Mouse (Mus musculus) C2C12 (cell line): ENCODE data around the gene Zfhx3. TPM values are rescaled to one million over a fixed set of nuclear protein-coding genes. Genes with fewer than 3 reads are reported as not detected.

Experiments
- H3K27me3 ChIP-seq: one replicate; pipeline ENCODE4 v1.6.1; 2011; ENCODE audit not compliant: control insufficient read depth, insufficient read depth, insufficient read length
- H3K36me3 ChIP-seq: one replicate; pipeline ENCODE4 v1.6.1; 2011; ENCODE audit not compliant: control insufficient read depth, insufficient read depth
- H3K4me3 ChIP-seq: one replicate; pipeline ENCODE4 v1.5.1; 2011; ENCODE audit warnings: mild to moderate bottlenecking, control low read depth; ENCODE audit not compliant: poor library complexity, insufficient read depth, severe bottlenecking
- H3K79me2 ChIP-seq: one replicate; pipeline ENCODE4 v1.6.1; 2011; ENCODE audit not compliant: control insufficient read depth, insufficient read depth
- H3K79me3 ChIP-seq: one replicate; pipeline ENCODE4 v1.6.1; 2011; ENCODE audit warnings: low read depth, control low read depth
- H3ac ChIP-seq: one replicate; pipeline ENCODE3; 2011; ENCODE audit warnings: low read depth; ENCODE audit not compliant: control insufficient read depth, insufficient read length
- CEBPB ChIP-seq: IDR thresholded peaks from one replicate; pipeline ENCODE4 v1.6.1; 2011; ENCODE audit warnings: low read depth, mild to moderate bottlenecking, control low read depth, moderate library complexity
- CTCF ChIP-seq: IDR thresholded peaks from one replicate; pipeline ENCODE4 v1.5.1; 2011; ENCODE audit not compliant: control insufficient read depth, insufficient read depth, insufficient read length
- FOSL1 ChIP-seq: IDR thresholded peaks from one replicate; pipeline ENCODE4 v1.8.0; 2011; ENCODE audit warnings: mild to moderate bottlenecking, low read length; ENCODE audit not compliant: poor library complexity, insufficient read depth, severe bottlenecking
- MAX ChIP-seq: IDR thresholded peaks from one replicate; pipeline ENCODE4 v1.6.1; 2011; ENCODE audit warnings: mild to moderate bottlenecking, control low read depth
- MYOD1 ChIP-seq: IDR thresholded peaks from one replicate; pipeline ENCODE4 v1.6.1; 2011; ENCODE audit warnings: low read depth; ENCODE audit not compliant: control insufficient read depth, insufficient read length
- MYOG ChIP-seq: IDR thresholded peaks from one replicate; pipeline ENCODE4 v1.6.1; 2011; ENCODE audit not compliant: control insufficient read depth, insufficient read length; ENCODE audit errors: extremely low read depth
- USF1 ChIP-seq: IDR thresholded peaks from one replicate; pipeline ENCODE4 v1.6.1; 2011; ENCODE audit warnings: low read depth, mild to moderate bottlenecking, control low read depth, moderate library complexity
- polyA plus RNA-seq: library from polyadenylated mRNA; unstranded; fragments of >200 nt; fragmentation: generic; extraction: Trizol; gene quantifications from one replicate; pipeline ENCODE4 v1.2.1, GENCODE M21; 2012; ENCODE audit warnings: missing spikeins

Gene Zfhx3
- polyA plus RNA-seq, 1 experiment: 4.3 TPM

DNA sequence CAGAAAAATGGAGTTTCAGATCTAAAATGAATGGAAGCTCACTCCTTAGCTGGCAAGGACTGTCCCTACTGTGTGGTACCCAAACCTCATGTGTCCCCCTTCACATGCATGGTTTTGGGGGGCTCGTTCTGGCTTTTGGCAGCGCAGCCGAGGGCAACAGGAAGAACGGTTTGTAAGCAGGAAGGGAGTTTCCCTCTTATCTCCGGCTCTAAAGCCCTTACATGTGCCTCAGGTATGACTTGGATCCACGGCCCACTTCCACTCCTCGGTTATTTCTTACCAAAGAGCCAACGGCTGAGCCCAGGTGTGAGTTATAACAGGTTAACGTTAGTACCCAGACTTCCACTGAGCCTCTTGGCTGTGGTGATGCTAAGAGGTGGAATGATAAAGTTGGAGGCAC is 990.3 kb downstream of the Zfhx3 start:
- Histone ChIP-seq H3K79me2 (no peaks in the 10 kb centered on the region), H3ac (no peak overlapping the region), H3K4me3 (no peak overlapping the region), H3K79me3 (peaks cover 1% of the 10 kb centered on the region), H3K27me3 (no peaks in the 10 kb centered on the region), H3K36me3 (peaks cover 21% of the 10 kb centered on the region)
- TF ChIP-seq MYOD1 (no peak), CTCF (no peak), CEBPB (no peak), MYOG (no peak), FOSL1 (no peak), USF1 (no peak), MAX (no peak)

DNA sequence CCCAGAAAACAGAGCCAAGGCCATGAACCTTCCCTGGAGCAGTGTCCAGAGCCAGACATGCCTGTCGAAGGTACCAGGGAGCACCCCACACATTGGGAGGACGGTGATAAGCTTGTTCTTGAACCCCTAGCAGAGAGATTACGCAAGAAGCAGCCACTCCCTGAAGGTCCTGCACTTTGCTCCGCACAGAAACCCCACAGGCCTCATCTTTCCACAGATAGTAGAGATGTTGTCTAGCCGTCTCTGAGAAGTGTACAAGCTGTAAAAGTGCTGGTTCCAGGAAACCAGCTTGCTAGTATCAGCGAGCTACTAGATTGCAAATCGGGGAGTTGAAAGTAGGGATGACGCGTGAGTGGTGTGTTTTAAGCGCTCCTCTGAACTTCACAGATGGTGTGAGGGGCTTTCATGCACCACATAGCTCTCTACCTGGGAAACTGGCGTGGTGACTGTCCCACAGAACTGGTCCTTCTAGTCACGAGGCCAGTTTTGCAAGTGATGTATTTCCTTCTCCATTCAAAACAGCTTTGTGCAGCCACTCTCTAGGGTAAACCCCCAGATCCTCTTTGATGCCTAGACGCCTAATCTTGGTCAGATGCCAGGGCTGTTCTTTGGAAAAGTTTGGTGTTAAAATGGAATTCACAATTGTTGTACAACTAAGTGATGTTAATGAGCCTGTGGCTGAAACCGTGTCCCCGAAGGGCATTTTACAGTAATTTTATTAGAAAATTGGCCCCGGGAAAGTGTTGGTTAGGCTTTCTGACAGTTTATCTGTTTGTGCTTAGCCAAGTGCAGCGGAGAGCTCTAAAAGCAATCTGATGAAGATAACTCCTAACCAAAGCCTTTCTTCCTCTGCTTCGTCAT is 993.6 kb downstream of the Zfhx3 start:
- Histone ChIP-seq H3K4me3 (no peak overlapping the region), H3K79me3 (no peaks in the 10 kb centered on the region), H3K79me2 (no peaks in the 10 kb centered on the region), H3ac (no peak overlapping the region), H3K36me3 (peaks cover 37% of the 10 kb centered on the region), H3K27me3 (no peaks in the 10 kb centered on the region)
- peak; percentile 27 for TF ChIP-seq CEBPB
- TF ChIP-seq MYOD1: no peak

DNA sequence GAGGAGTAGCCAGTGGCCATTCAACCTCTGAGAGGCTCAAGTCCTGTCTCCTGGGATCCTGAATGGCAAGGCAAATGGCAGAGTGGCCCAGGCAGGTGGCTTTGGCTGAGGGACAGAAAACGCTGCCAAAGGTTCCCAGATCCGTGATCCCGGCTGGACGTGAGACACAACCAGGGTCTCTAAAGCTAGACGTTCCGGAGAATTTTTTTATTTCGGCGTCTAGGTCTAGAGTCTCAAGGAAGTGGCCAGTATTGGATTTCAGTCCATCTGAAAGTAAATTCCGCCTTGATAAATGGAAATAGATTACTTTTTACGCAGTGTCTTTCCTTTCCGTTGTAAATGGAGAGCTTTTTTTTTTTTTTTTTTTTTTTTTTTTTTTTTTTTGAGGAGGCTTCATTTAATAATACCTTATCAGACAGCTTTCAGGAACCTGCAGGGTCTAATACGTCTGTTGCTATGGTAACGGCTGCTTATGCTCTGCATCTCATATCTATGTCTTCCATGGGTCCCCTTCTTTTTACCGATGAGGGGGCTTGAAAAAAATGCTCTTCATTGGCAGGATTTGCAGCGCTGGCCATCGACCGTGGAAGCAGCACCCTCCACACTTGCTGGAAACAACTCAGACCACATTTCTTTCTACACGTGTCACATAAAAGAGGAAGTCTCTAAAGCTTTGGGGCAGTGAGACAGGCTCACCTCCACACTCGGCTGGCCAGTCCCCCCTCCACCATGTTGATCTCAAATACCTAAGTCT is 994.4 kb downstream of the Zfhx3 start:
- H3K4me3 ChIP-seq: no peak overlapping the region
- no peaks in the 10 kb centered on the region for H3K27me3 ChIP-seq
- no peaks in the 10 kb centered on the region for H3K79me2 ChIP-seq
- peaks cover 37% of the 10 kb centered on the region for H3K36me3 ChIP-seq
- H3K79me3 ChIP-seq: no peaks in the 10 kb centered on the region
- TF ChIP-seq MYOD1 (no peak), CTCF (no peak), MAX (no peak), CEBPB (no peak), MYOG (no peak), USF1 (no peak), FOSL1 (no peak)
- no peak overlapping the region for H3ac ChIP-seq

GRCm38 (mm10) chr8:108937904-108938455 is 995.5 kb downstream of the Zfhx3 start:
- Histone ChIP-seq H3ac (no peak overlapping the region), H3K79me3 (no peaks in the 10 kb centered on the region), H3K36me3 (peaks cover 41% of the 10 kb centered on the region), H3K79me2 (no peaks in the 10 kb centered on the region), H3K27me3 (no peaks in the 10 kb centered on the region), H3K4me3 (no peak overlapping the region)
- TF ChIP-seq CTCF: no peak

DNA sequence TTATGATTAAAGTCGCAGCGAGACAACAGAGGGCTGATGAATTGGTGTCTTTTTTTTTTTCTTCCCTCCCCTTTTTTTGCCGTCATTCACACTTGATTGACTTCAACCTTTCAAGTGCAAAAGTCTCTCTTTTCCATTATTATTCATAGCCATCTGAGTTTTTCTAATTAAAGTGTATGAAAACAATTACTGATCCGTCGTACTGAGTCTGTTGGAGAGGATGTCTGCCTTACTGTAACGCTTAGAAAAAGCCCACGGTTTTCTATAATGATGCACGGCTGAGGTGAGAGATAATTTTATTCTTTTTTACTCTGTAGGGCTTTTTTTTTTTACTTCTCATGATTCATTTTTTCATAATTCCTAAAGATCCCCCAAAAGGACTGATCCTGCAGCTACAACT is 1000.2 kb downstream of the Zfhx3 start:
- Histone ChIP-seq H3K4me3 (no peak overlapping the region), H3K79me3 (no peaks in the 10 kb centered on the region), H3K27me3 (no peaks in the 10 kb centered on the region), H3K79me2 (no peaks in the 10 kb centered on the region), H3K36me3 (peaks cover 67% of the 10 kb centered on the region), H3ac (no peak overlapping the region)
- TF ChIP-seq MYOG: no peak

GRCm38 (mm10) chr8:108943132-108943531 is 1000.7 kb downstream of the Zfhx3 start:
- Histone ChIP-seq H3ac (no peak overlapping the region), H3K79me3 (no peaks in the 10 kb centered on the region), H3K4me3 (no peak overlapping the region), H3K27me3 (no peaks in the 10 kb centered on the region), H3K79me2 (no peaks in the 10 kb centered on the region), H3K36me3 (peaks cover 71% of the 10 kb centered on the region)
- TF ChIP-seq CEBPB: no peak
- no peak for TF ChIP-seq FOSL1
- TF ChIP-seq MYOD1: no peak
- no peak for TF ChIP-seq USF1
- no peak for TF ChIP-seq CTCF
- no peak for TF ChIP-seq MYOG
- no peak for TF ChIP-seq MAX
